Mouse (Mus musculus) G1E (cell line): Measurements from ENCODE around the gene Agpat4.

Source experiments
- CTCF ChIP-seq: IDR thresholded peaks from 2 replicates; pipeline ENCODE4 v1.5.1; 2012; ENCODE audit warnings: low read depth, low read length, inconsistent platforms, mixed read lengths
- GATA2 ChIP-seq: IDR thresholded peaks from 2 replicates; pipeline ENCODE4 v1.6.1; 2012; ENCODE audit warnings: low read depth, low read length, inconsistent platforms, borderline replicate concordance
- POLR2AphosphoS5 ChIP-seq: IDR thresholded peaks from 2 replicates; pipeline ENCODE4 v1.6.1; 2012; ENCODE audit warnings: low read depth, low read length, inconsistent platforms; ENCODE audit not compliant: insufficient replicate concordance

- TF ChIP-seq CTCF (no peak), POLR2AphosphoS5 (no peak), GATA2 (no peak)
Measured at GRCm38 (mm10) chr17:12169326-12169836, 50.9 kb downstream of the Agpat4 start.
